In the genomic region with DNA sequence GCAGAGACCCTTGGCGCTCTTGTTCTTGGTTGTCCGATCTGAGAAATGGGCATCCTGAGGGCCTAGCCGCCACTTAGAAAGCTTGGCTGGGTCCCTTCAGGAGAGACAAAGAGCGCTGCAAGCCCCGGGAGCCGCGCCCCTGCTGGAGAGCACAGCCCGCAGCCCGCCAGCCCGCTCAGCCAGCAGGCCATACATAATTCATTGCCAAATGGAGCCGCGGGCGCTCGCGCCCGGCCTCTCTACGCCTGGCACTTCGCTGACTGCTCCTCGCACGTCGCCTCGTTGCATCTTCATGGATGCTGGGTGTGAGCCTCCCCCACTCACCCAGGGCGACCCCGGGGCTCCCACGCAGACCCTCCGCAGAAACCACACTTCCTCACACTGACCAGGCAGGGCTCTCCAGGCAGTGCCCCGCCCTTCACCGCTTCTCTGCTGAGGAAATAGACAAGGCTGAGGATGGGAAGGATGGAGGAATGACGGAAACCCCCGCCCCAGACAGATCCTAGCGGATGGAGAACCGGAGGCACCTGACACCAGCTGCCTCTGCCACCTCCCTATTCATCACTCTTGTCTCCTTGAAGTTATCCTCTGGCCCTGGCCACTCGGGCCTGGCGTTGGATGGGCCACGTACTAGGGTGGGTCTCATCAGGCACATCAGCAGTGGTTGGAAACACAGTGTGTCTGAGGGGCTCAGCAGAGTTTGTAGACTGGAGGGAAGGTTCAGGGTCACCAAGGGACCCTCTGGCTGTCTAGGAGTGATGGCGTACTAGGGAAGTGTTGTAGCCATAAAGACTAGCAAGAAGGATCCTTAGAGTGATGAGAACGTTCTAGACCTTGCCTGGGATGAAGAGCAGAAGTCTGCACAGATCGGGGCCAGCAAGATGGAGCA, we compare ENCODE assay signal across 8 mouse cellular contexts.
DNase-seq lines count a peak whose midpoint lies in the region; ATAC-seq and TF ChIP-seq lines count a peak whose summit lies in the region.

No protein-coding gene starts in this region.

- H3K36me3 ChIP-seq in kidney, embryonic 14.5 days (ENCODE audit: control insufficient read depth, insufficient read depth, low read length): no peaks in the 10 kb centered on the region
- no peaks in the 10 kb centered on the region for H3K36me3 ChIP-seq in embryonic facial prominence, embryonic 13.5 days
- H3K36me3 ChIP-seq in hindbrain, postnatal 0 days (ENCODE audit: insufficient read depth, low read length): no peaks in the 10 kb centered on the region
- H3K36me3 ChIP-seq in liver, postnatal 0 days (replicated peaks; ENCODE audit: insufficient read depth, low read length): no peaks in the 10 kb centered on the region
- H3K36me3 ChIP-seq in stomach, embryonic 15.5 days: no peaks in the 10 kb centered on the region

- ATAC-seq in kidney, embryonic 14.5 days (ENCODE audit: low FRiP score, low TSS enrichment): peak; percentile 59
- ATAC-seq in embryonic facial prominence, embryonic 13.5 days (ENCODE audit: insufficient number of reproducible peaks, insufficient read depth, low FRiP score, low TSS enrichment, low read depth): no peak
- peak; percentile 28; the same call in 1 of the 2 replicates for ATAC-seq in hindbrain, postnatal 0 days
- 0 out of 2 replicates have a peak, but pooled peaks have one; percentile 21 for ATAC-seq in liver, postnatal 0 days
- peak; percentile 30; the same call in 1 of the 2 replicates for ATAC-seq in stomach, embryonic 15.5 days (ENCODE audit: insufficient read depth, low FRiP score, low read depth)

- WGBS in kidney, embryonic 14.5 days: 9% methylated on average over 38 of the region's 38 CpGs
- WGBS in embryonic facial prominence, embryonic 13.5 days: 19% methylated on average over 38 of the region's 38 CpGs
- 15% methylated on average over 38 of the region's 38 CpGs for WGBS in hindbrain, postnatal 0 days
- WGBS in liver, postnatal 0 days (ENCODE audit: insufficient replicate concordance): 17% methylated on average over 38 of the region's 38 CpGs
- WGBS in stomach, embryonic 15.5 days: 13% methylated on average over 38 of the region's 38 CpGs

- H3K27ac ChIP-seq in kidney, embryonic 14.5 days (ENCODE audit: low read depth, low read length): peak overlapping the region; percentile 66
- peak overlapping the region; percentile 100 for H3K27ac ChIP-seq in embryonic facial prominence, embryonic 13.5 days
- peak overlapping the region; percentile 95 for H3K27ac ChIP-seq in hindbrain, postnatal 0 days
- no peak overlapping the region for H3K27ac ChIP-seq in liver, postnatal 0 days (ENCODE audit: low read depth)
- H3K27ac ChIP-seq in stomach, embryonic 15.5 days: peak overlapping the region; percentile 3; the same call in 1 of the 2 replicates

- no peaks in the 10 kb centered on the region for H3K27me3 ChIP-seq in kidney, embryonic 14.5 days (ENCODE audit: control insufficient read depth, insufficient read depth, low read length)
- no peaks in the 10 kb centered on the region for H3K27me3 ChIP-seq in embryonic facial prominence, embryonic 13.5 days
- H3K27me3 ChIP-seq in hindbrain, postnatal 0 days (ENCODE audit: insufficient read depth, low read length): no peaks in the 10 kb centered on the region
- peaks cover 15% of the 10 kb centered on the region for H3K27me3 ChIP-seq in liver, postnatal 0 days (ENCODE audit: insufficient read depth, low read length)
- H3K27me3 ChIP-seq in stomach, embryonic 15.5 days (replicated peaks): no peaks in the 10 kb centered on the region

- H3K9me3 ChIP-seq in kidney, embryonic 14.5 days (ENCODE audit: control insufficient read depth, low read length): no peaks in the 10 kb centered on the region
- no peaks in the 10 kb centered on the region for H3K9me3 ChIP-seq in embryonic facial prominence, embryonic 13.5 days
- H3K9me3 ChIP-seq in hindbrain, postnatal 0 days (ENCODE audit: low read length): no peaks in the 10 kb centered on the region
- H3K9me3 ChIP-seq in liver, postnatal 0 days (ENCODE audit: low read length): no peaks in the 10 kb centered on the region
- H3K9me3 ChIP-seq in stomach, embryonic 15.5 days: no peaks in the 10 kb centered on the region

- peak; percentile 59 for TF ChIP-seq CTCF in hindbrain, postnatal 0 days (IDR thresholded peaks at IDR 0.05; ENCODE audit: low read depth)
- TF ChIP-seq CTCF in liver, postnatal 0 days (IDR thresholded peaks at IDR 0.05; ENCODE audit: low read depth): peak; percentile 17; the same call in 1 of the 2 replicates

- H3K4me2 ChIP-seq in kidney, embryonic 14.5 days (replicated peaks; ENCODE audit: low read depth, low read length): peak overlapping the region; percentile 51
- H3K4me2 ChIP-seq in embryonic facial prominence, embryonic 13.5 days: peak overlapping the region; percentile 54
- H3K4me2 ChIP-seq in hindbrain, postnatal 0 days (ENCODE audit: low read depth, low read length): peak overlapping the region; percentile 34; the same call in 1 of the 2 replicates
- peak overlapping the region; percentile 31 for H3K4me2 ChIP-seq in liver, postnatal 0 days (ENCODE audit: low read depth, low read length)
- H3K4me2 ChIP-seq in stomach, embryonic 15.5 days: peak overlapping the region; percentile 57

- DNase-seq in kidney, adult 9 months: no peak
- DNase-seq in adrenal gland, postnatal 25 days: peak; percentile 51
- peak; percentile 76 for DNase-seq in hindbrain, postnatal 0 days (ENCODE audit: low spot score)
- DNase-seq in liver, postnatal 0 days: no peak
- no peak for DNase-seq in urinary bladder, postnatal 10 days (ENCODE audit: low spot score)

- no peak for TF ChIP-seq EP300 in liver, postnatal 0 days (IDR thresholded peaks at IDR 0.05; ENCODE audit: low read depth)

- H3K9ac ChIP-seq in kidney, embryonic 14.5 days (ENCODE audit: low read depth, low read length): peak overlapping the region; percentile 61
- H3K9ac ChIP-seq in embryonic facial prominence, embryonic 13.5 days: peak overlapping the region; percentile 68
- peak overlapping the region; percentile 30 for H3K9ac ChIP-seq in hindbrain, postnatal 0 days (replicated peaks; ENCODE audit: low read length)
- peak overlapping the region; percentile 46; the same call in 1 of the 2 replicates for H3K9ac ChIP-seq in liver, postnatal 0 days (replicated peaks)
- peak overlapping the region; percentile 29; the same call in 1 of the 2 replicates for H3K9ac ChIP-seq in stomach, embryonic 15.5 days

- peaks cover 49% of the 10 kb centered on the region for H3K4me1 ChIP-seq in kidney, embryonic 14.5 days (ENCODE audit: control insufficient read depth, insufficient read depth, low read length)
- H3K4me1 ChIP-seq in embryonic facial prominence, embryonic 13.5 days: peaks cover 55% of the 10 kb centered on the region
- H3K4me1 ChIP-seq in hindbrain, postnatal 0 days (ENCODE audit: insufficient read depth, low read length): peaks cover 43% of the 10 kb centered on the region
- H3K4me1 ChIP-seq in liver, postnatal 0 days (ENCODE audit: insufficient read depth): peaks cover 3% of the 10 kb centered on the region
- H3K4me1 ChIP-seq in stomach, embryonic 15.5 days: peaks cover 47% of the 10 kb centered on the region

- peak overlapping the region; percentile 30 for H3K4me3 ChIP-seq in kidney, embryonic 14.5 days (ENCODE audit: low read length)
- H3K4me3 ChIP-seq in embryonic facial prominence, embryonic 13.5 days: peak overlapping the region; percentile 20
- no peak overlapping the region for H3K4me3 ChIP-seq in hindbrain, postnatal 0 days (ENCODE audit: low read length)
- no peak overlapping the region for H3K4me3 ChIP-seq in liver, postnatal 0 days (ENCODE audit: low read depth, low read length)
- H3K4me3 ChIP-seq in stomach, embryonic 15.5 days (replicated peaks): peak overlapping the region; percentile 30; the same call in 1 of the 2 replicates

Comparison
In these comparisons a context has a peak if more than half of its experiments do, and no peak if none do; other contexts are left out.
1. H3K4me3 ChIP-seq: peak in kidney, embryonic 14.5 days (single experiment), embryonic facial prominence, embryonic 13.5 days (single experiment) and stomach, embryonic 15.5 days (single experiment); none in hindbrain, postnatal 0 days (single experiment) and liver, postnatal 0 days (single experiment).
2. DNase-seq: peak in adrenal gland, postnatal 25 days (single experiment) and hindbrain, postnatal 0 days (single experiment); none in kidney, adult 9 months (single experiment), liver, postnatal 0 days (single experiment) and urinary bladder, postnatal 10 days (single experiment).
3. Peak in every context shown above with its lines, with median percentiles within 50 percentile points of each other: H3K4me2 ChIP-seq and H3K9ac ChIP-seq.